Mouse (Mus musculus): ENCODE data around the gene Mecp2.
A peak's percentile ranks its signal among the peaks of the same experiment; 100 is the strongest.
"Not testable (repeated sequence)": the region's sequence is repeated elsewhere in the genome, so short reads cannot be mapped to it uniquely, and the experiment has no call there.

Mecp2 gene

DNA sequence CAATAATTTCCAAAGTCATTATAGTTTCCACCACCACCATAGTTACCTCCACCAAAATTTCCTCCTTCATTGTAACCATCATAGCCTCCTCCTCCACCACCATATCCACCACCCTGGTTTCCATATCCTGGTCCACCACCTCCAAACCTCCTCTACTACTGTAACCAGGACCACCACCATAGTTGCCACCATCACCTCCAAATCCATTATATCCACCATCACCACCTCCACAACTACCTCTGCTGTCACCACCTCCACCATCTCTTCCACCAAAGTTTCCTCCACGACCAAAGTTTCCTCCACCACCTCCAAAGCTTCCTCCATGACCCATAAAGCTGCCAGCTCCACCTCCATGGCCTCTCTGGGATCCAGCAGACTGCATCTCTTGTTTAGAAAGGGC is at the start of gene Mecp2:
Gene Mecp2 (minus strand): TSS at position 101 of the 400 bp plus-strand sequence.
- DNase-seq (ENCODE audit: low read depth, low spot score) = not testable (repeated sequence)

GRCm38 (mm10) chrX:74176959-74177358 is 41.8 kb upstream of the Mecp2 start, which contains the start of gene Tktl1:
Tktl1 (plus strand) TSS chrX:74177259.
- DNase-seq (ENCODE audit: low read depth, low spot score) = no peak

DNA sequence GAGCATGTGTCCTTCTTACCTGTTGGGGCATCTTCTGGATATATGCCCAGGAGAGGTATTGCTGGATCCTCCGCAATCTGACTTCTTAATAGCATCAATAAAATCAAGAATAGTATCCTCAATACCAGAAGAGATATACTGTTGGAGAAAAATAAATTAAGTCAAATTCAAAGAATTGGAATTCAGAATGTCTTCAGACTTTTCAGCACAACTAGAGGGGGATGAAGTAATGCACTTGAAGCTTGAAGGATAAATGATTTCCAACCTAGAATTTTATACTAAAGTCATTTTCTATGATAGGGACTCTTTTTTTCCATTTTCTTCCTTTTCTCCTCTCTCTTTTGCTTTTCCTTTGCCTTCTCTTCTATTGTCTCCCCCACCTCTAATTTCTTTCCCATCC is 32.6 kb upstream of the Mecp2 start, which contains the start of gene Tex28:
Gene Tex28 (minus strand): TSS at position 101 of the 400 bp plus-strand sequence.
- DNase-seq (ENCODE audit: low read depth, low spot score) = no peak

GRCm38 (mm10) chrX:74127164-74127563 is 8.0 kb downstream of the Mecp2 start, which contains the start of gene Opn1mw:
Opn1mw (plus strand) TSS chrX:74127464.
- DNase-seq (ENCODE audit: low read depth, low spot score) = no peak

DNA sequence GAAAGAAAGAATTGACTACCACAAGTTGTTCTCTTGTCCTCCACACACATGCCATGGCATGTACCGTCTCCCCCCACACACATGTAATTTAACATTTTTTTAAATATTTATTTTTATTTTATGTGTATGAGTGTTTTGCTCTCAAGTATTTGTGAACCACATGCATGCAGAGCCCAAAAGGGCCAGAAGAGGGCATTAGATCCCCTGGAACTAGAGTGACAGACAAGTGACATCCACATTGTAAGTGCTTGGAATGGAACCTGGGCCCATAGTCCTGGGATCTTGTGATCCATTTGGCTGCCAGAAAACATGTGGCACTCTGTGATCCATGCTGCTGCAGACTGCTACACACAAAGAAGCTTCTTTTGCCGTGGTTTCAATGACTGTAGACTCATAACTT is 10.2 kb downstream of the Mecp2 start:
- peak; percentile 65 for DNase-seq (ENCODE audit: low read depth, low spot score)

GRCm38 (mm10) chrX:74115511-74115910 is 19.7 kb downstream of the Mecp2 start:
- DNase-seq (ENCODE audit: low read depth, low spot score) = peak; percentile 83

- no peak for DNase-seq (ENCODE audit: low read depth, low spot score)
These were observed 21.1 kb downstream of the Mecp2 start for GRCm38 (mm10) chrX:74114036-74114435.

DNA sequence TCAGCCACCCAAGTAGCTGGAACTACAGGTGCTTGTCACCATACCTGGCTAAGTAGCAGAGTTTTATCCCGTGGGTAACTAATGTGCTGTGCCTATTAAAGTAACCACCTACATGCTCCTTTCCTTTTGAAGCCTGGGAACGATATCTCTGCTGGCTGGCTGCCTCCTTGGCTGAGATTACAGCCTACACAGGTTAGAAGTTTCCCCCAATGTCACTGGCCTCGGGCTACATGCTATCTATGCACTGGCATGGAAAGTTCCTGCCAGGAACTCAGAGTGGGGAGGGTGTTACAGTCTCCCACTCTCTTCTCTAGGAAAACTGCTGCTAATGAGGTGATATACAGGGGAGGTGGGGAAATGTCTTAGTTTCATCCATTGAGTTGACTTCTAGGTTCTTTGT is 26.4 kb downstream of the Mecp2 start:
- DNase-seq (ENCODE audit: low read depth, low spot score) = no peak

GRCm38 (mm10) chrX:74105916-74106315 is 29.2 kb downstream of the Mecp2 start:
- DNase-seq (ENCODE audit: low read depth, low spot score) = no peak

DNA sequence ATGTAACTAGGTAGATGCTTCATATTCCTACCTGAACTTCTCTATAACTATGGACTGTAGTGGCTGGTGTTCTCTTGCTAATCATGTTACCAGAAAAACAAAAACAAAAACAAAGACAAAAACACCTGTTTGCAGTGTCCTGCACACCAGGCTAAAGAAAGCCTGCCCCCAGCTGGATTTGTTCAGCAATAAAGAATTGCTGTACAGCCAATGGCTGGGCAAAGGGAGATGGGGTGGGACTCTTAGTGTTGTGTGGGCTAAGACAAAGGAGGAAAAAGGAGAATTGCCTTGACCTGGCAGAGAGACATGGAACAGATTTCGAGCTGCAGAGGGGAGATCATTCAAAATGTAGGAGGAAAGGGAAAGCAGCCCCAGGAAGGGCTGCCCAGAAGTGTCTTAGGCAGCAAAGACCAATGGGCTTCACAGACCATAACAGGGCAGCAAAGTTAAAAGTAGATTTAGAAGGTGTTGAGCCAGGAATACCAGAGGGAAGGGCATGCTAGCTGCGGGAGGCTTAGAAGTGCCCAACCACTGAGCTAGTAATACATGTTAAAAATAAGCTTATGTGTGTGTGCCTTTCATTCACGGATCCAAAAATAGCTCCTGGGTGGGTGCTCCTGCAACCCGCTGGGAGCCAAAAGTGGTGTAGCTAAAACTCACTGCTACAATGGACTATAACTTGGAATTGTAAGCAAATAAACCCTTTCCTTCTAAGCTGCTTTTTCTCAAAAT is 31.5 kb downstream of the Mecp2 start:
- no peak for DNase-seq (ENCODE audit: low read depth, low spot score)

DNA sequence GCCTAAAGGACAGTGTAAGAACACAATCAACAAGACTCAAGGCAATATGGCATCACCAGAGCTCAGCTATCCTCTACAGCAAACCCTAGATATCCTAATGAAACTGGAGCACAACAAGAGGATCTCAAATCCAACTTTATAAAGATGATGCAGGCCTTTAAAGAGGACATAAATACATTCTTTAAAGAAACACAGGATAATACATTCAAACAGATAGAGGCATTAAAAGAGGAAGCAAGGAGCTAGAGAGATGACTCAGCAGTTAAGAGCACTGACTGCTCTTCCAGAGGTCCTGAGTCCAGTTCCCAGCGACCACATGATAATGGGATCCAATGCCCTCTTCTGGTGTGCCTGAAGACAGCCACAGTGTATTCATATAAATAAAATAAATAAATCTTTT is 40.0 kb downstream of the Mecp2 start:
- no peak for DNase-seq (ENCODE audit: low read depth, low spot score)

GRCm38 (mm10) chrX:74085601-74086038 is 49.5 kb downstream of the Mecp2 start:
- DNase-seq (ENCODE audit: low read depth, low spot score) = peak; percentile 97

- DNase-seq (ENCODE audit: low read depth, low spot score) = peak; percentile 84
These were observed 50.1 kb downstream of the Mecp2 start for GRCm38 (mm10) chrX:74084946-74085498.

- no peak for DNase-seq (ENCODE audit: low read depth, low spot score)
These were observed 50.8 kb downstream of the Mecp2 start for GRCm38 (mm10) chrX:74084276-74084837.

DNA sequence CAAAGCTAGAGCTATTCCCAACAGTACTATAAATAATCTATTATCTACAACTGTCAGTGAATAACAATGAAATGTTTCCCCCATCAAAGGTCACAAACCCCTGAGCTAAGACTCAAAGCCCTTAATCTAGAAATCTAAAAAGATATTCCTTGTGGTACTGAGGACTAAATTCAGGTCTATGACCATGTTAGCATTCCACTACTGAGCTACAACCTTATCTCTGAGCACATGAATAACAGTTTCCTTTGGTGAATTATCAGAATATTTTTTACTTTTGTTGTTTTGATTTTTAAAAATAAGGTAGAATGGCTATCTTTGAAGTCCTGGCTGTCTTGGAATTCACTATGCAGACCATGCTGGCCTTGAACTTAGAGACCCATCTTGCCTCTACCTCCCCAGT is 64.4 kb downstream of the Mecp2 start:
- DNase-seq (ENCODE audit: low read depth, low spot score) = no peak

DNA sequence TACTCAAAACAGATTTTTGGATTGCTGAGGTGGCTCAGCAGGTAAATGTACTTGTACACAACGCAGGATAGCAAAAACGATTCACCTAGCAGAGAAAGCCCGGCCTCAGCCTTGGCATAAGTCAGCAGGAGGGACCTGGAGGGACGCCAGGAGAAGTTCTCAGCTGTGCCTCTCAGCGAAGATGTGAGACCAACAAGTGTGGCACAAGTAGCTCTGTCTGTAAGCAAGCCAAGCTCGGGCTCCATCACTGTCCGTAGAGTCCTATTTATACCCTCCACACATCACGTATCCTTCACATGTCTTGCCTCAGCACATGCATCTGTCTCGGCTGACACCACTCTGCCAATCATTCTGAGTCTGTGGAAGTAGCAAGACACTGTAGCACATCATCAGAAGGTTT is 67.3 kb downstream of the Mecp2 start:
- DNase-seq (ENCODE audit: low read depth, low spot score) = no peak

GRCm38 (mm10) chrX:74045107-74045506 is 90.1 kb downstream of the Mecp2 start:
- no peak for DNase-seq (ENCODE audit: low read depth, low spot score)

DNA sequence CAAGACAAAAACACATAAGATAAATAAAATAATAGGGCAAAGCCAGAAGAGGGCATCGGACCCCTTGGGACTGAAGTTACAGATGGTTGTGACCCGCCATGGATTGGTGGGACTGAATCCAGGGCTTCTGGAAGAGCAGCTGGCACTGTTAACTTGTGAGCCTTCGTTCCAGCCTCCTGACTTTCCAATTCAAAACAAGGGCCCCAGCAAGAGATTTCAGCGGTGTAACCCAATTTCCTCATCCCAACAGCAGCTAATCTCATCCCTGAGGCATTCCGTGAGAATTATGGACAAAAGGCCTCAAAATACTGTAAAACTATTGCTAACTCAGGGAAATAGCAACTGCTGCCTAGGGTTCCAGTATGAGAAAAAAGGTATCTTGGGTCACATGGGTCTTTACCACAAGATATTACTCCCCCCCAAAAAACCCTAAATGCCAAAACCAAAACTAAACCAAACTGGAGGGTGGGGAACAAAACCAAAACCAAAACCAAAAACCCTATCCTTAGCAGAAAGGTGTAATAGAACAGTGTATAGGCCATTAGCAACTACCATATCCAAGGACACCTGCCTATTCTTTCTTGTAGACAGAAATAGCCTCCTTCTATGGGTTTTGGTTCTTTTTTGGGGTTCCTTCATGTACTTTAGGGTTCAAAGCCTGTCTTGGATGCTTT is 97.3 kb downstream of the Mecp2 start:
- DNase-seq (ENCODE audit: low read depth, low spot score) = no peak

DNA sequence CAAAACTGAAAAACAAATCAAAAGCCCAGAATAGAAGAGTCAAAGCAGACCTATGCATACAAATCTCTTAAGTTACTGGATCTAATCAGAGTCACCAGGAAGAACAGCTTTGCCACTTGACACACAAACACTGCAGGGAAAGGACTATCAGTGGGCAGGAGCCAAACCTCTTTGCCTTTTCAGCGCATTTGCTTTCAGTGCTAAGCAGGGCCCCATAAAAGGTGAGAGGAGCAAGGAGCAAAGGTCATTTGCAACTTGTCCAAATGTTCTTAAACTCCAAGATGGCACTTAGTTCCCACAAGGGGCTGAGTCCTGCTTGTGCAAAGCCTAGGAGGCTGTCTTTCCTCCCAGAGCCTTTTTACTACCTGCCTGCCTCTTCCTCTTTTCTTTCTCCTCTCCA is 105.2 kb downstream of the Mecp2 start:
- DNase-seq (ENCODE audit: low read depth, low spot score) = no peak

DNA sequence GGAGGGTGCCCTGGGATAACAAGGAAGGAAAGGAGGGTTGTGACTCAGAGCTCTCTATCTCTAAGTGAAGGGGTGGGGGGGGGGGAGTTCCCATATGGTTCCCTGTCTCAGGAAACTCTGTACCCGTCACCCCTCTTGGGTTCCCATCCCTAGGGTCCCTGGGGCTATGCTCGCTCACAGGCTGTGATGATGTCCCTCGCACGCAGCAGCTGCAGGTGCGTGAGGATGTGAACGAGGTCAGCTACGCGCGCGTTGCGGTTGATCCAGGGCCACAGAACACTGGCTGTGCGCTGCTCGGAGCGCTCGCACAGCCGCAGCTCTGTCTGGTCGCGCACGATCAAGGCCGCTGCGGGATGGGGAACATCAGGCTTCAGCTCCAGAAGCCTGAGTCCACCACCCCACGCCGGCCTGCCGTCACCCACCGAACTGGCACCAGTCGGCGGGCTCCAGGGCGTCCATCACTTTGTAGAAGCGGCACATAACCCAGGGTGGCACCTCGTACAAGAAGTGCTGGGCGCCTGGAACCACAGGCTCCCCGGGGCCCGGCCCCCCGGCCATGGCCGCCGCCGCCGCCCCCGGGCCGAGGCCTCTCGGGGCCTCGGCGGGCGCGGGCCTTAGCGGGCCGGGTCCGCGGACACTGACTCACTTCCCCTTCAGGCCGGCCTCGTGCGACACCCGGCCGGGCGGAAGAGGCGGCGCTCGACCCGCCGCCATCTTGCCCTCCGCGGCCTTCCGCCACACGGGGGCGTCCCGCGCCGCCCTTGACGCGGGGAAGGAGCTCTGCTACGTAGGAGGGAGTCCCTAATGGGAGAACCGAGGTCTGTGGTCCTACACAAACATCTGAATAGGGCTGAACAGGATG is 111.7 kb downstream of the Mecp2 start, which contains the start of gene Irak1:
Gene Irak1 (minus strand): TSS at position 731 of the 862 bp plus-strand sequence.
- peak; percentile 88 for DNase-seq (ENCODE audit: low read depth, low spot score)

DNA sequence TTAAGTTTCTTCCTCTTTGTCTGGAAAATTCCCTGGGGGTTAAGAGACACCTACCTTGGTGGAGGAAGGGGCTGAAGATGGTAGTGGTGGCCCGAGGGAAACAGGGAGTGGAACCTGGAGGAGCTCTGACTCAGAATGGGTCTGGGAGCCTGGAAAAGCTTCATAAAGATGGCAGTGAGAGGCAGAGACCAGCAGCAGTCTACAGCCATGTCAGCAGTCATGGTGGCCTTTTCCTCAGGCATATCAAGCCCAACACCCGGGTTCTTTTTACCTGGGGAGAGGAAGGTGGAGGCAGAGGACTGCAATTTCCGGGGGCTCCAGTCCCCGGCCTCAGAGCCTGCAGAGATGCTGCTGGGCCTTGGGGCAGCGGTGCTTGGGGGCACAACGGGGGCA is 112.4 kb downstream of the Mecp2 start:
- no peak for DNase-seq (ENCODE audit: low read depth, low spot score)

Measured in CD4-positive, CD25-positive, alpha-beta regulatory T cell, adult 2 months (primary cell).